Mouse (Mus musculus) Patski (cell line): ENCODE measurements around the gene H2afv. TPM values are rescaled to one million over a fixed set of nuclear protein-coding genes. Genes with fewer than 3 reads are reported as not detected.
A peak's percentile ranks its signal among the peaks of the same experiment; 100 is the strongest.

Experiments used
- ATAC-seq: fragments of 100-300 bp; one replicate; pipeline ENCODE4 v1.8.0; 2021
- CTCF ChIA-PET: fragments of 350-600 bp; sonication (Branson Sonifier 250); formaldehyde crosslinking; loops from one replicate; lab custom pipeline; 2022; ENCODE audit warnings: inconsistent platforms; lab: Charles Lee
- POLR2A ChIA-PET: fragments of 350-600 bp; sonication (Branson Sonifier 250); formaldehyde crosslinking; loops from one replicate; lab custom pipeline; 2022; ENCODE audit warnings: antibody characterized with exemption, inconsistent platforms; lab: Charles Lee
- DNase-seq: peaks from one replicate; pipeline ENCODE4 v3.0.0-alpha.2; 2011; ENCODE audit warnings: low read depth, low spot score
- H3K27me3 ChIP-seq: fragments of 371-371 bp; one replicate; pipeline ENCODE4 v1.5.1; 2021
- CTCF ChIP-seq: fragments of 100-300 bp; IDR thresholded peaks from one replicate; pipeline ENCODE4 v1.5.1; 2021
- in situ Hi-C: fragments of 300-500 bp; cut with MboI; formaldehyde crosslinking; loops from 3 replicates; pipeline ENCODE4 v1.11.1; 2018; ENCODE audit warnings: low pct_unique_long_range_greater_than_20kb, mixed read lengths
- polyA plus RNA-seq: library from polyadenylated mRNA; unstranded; gene quantifications from one replicate; pipeline ENCODE4 v1.2.3, GENCODE M21; 2021

The H2afv gene
- polyA plus RNA-seq, 1 experiment from 2014 or later: 147 TPM

- in situ Hi-C loops: no loop called here
- POLR2A ChIA-PET: no interaction called here
- TF ChIP-seq CTCF: no peak
- DNase-seq (no peak), ATAC-seq (no peak)
- CTCF ChIA-PET: interaction anchor here (3.7 kb wide), 1 partner anchor 9 kb away, joined by 32 read pairs; no protein-coding TSS in a partner anchor
- H3K27me3 ChIP-seq: no peaks in the 10 kb centered on the region
These were observed 34.1 kb downstream of the H2afv start for GRCm38 (mm10) chr11:6410050-6410602.

GRCm38 (mm10) chr11:6407162-6407621, 37.1 kb downstream of the H2afv start:
- ChIA-PET POLR2A (interaction anchor here (1.7 kb wide), 1 partner anchor 8 kb away, joined by 4 read pairs; the partner anchor contains the start of gene Ppia), CTCF (no interaction called here)
- in situ Hi-C loops: no loop called here
- no peak for TF ChIP-seq CTCF
- ATAC-seq (no peak), DNase-seq (no peak)
- no peaks in the 10 kb centered on the region for H3K27me3 ChIP-seq

DNA sequence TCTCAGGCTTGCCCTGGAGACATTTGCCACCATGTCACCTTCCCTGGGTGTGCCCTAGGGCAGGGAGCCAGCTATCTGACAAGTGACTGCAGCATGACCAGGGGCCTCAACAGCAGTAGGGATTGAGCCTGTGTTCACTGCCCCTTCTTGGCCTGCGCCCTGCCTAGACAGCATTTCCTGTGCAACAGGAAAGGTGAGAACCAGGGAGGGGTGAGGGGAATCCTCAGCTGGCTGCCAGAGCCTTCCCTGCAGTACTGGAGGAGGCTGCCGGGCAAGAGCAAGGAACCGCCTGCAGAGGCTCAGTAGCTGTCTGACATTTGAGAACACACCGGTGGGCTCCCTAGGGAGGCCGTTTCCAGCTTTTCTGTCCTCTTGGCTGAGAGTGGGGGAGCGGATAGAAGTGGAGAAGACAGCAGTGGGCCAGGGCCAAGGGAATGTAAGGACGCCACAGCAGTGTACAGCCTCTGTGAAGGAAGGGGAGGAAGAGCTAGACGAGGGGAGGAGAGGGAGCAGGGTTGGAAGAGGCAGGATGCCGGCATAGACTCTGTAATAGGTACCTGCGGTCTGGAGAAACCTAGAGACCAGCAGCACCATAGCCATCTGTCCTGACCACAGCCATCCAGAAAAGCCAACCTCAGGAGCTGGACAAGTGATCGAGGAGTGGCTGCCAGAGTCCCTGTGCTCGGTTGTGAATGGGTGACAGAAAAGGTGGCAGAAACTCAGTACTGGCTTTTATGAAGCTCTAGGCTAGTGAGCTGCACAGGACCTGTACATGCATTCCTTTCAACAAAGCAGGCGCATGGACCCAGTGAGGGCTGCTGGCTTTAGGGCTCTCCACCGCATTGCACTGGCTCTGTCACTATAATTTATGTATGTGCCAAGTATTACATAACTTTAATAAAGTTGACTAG, 37.7 kb downstream of the H2afv start:
- TF ChIP-seq CTCF: no peak
- no peak for DNase-seq
- ChIA-PET POLR2A (interaction anchor here (1.1 to 1.7 kb wide), 2 partner anchors 8 to 10 kb away, joined by 3 to 4 read pairs; partner anchors contain the start of gene Ppia), CTCF (interaction anchor here (2.0 kb wide), 1 partner anchor 8 kb away, joined by 6 read pairs; the partner anchor contains the start of gene Ppia)
- in situ Hi-C loops: no loop called here
- no peaks in the 10 kb centered on the region for H3K27me3 ChIP-seq
- ATAC-seq: no peak

DNA sequence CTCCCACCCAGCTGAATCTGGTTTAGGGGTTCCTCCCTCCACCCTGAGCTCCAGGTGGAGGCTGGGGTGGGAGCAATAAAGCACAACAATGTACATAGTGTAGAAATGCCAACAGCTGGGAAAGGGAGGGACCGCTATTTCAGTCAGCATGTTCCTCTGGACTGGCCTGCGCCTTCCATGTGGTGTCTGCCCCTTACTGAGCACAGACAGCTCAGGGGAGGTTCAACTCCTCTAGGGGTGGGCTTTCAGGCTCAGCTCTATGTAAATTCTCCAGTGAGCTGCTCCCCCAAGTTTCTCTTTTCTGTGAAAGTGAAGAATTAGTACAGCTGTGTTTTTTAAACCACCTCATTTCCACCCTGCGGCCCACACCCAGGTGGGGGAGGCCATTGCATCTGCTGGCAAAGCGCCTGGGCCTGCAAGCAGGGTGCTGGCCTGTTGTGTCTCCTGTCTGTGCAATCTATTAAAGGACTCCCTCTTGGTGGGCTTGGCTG, 38.6 kb downstream of the H2afv start:
- in situ Hi-C loops: no loop called here
- H3K27me3 ChIP-seq: no peaks in the 10 kb centered on the region
- no peak for ATAC-seq
- ChIA-PET CTCF (interaction anchor here (2.0 kb wide), 1 partner anchor 9 kb away, joined by 6 read pairs; the partner anchor contains the start of gene Ppia), POLR2A (interaction anchor here (1.1 to 1.7 kb wide), 2 partner anchors 9 kb away, joined by 3 to 4 read pairs; partner anchors contain the start of gene Ppia)
- no peak for TF ChIP-seq CTCF
- no peak for DNase-seq

DNA sequence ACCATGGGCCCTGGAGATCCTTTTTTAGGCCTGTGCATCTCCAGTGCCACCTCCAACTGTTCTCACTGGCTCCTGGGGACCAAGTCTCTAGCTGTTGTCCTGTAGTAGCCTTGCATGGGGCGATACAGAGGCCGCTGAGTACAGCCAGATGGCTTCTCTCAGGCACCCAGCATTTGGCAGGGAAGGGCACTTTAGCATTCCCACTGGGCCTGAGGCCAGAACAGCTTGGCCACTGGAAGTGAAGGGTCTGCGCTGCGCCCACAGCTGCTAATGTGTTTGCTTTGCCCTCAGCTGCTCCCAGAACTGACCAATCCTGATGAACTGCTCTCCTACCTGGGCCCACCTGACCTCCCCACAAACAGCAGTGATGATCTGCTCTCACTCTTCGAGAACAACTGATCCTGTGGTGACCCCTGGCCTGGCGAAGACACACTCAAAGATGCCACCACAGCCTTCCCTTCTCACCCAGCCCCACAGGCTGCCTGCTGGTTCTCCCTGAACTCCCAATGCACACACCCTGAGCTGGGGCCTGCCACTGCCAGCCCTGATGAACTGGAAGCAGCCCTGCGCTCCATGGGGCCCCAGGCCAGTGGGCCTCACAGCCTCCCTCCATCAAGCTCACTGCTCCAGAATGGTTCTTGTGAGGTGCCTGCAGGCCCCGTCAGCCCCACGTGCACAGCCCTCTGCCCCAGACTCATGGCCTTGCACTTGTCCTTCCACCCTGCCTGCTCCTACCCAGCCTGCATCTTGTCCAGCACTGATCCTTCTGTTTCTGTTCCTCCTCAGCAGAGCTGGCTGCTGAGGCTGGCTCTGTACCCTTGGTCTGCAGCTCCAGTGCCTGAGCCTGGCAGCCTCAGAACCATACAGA, 39.3 kb downstream of the H2afv start:
- no peak for DNase-seq
- ChIA-PET POLR2A (no interaction called here), CTCF (interaction anchor here (2.0 kb wide), 1 partner anchor 10 kb away, joined by 6 read pairs; the partner anchor contains the start of gene Ppia)
- no peaks in the 10 kb centered on the region for H3K27me3 ChIP-seq
- no peak for TF ChIP-seq CTCF
- in situ Hi-C loops: no loop called here
- no peak for ATAC-seq

DNA sequence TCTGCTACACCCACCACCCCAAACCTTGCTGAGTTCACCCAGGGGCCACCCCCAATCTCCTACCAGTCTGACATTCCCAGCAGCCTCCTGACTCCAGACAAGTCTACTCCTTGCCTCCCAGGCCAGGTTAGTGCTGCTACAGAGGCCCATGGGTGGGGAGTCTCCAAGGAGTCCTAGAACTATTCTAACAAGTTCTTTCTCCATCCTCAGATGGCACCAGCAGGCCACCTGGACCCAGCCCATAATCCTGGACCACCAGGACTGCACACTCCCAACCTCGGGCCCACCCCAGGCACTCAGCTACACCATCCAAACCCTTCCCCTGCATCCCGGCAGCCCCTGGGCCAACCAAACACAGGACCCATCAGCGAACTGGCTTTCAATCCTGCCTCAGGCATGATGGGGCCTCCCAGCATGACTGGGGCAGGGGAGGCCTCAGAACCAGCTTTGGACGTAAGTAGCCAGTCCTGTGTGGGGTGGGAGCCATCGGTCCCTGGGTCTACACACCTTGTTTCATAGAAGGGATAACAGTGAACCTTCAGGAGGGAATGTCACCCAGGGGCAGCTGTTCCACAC, 40.3 kb downstream of the H2afv start:
- in situ Hi-C loops: no loop called here
- ChIA-PET POLR2A (no interaction called here), CTCF (no interaction called here)
- no peak for TF ChIP-seq CTCF
- no peaks in the 10 kb centered on the region for H3K27me3 ChIP-seq
- ATAC-seq: no peak
- DNase-seq: no peak

DNA sequence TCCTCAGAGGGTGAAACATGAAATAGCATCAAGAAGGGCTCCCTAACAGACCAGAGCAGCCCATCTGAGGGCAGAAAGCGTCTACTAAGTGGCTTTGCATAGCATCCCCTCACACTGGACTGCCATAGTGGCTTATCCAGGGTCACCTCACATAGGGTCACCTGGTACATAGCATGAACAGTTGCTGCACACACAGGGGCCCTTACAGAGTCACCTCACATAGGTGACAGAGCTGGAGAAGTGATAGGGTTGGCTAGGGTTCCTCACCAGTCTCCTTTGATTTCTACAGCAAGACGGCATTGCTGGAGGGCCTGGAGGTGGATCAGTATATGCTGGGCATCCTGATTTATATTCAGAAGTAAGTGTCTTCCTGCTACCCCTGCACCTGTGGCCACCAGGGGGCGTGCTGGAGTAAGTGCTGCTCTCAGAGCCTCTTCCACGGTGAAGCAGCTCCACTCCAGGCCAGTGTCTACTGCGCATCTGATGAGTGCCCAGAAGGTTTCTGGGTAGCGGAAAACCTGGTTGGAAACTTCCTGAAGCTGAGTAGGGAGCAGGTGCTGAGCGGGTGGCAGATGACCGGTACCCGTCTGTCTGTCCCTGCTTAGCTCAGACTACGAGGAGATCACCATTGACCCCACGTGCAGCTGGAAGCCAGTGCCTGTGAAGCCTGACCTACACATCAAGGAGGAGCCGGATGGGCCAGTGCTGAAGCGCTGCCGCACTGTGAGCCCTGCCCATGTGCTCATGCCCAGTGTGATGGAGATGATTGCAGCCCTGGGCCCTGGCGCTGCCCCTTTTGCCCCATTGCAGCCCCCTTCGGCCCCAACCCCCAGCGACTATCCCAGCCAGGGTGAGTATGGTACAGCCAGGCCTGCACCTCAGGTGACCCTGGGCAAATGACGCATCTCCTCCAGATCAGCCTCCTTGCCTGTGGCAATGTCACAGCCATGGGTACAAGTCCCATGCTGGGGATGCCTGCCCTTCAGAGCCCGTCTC, 41.4 kb downstream of the H2afv start:
- DNase-seq (no peak), ATAC-seq (peak; percentile 61)
- in situ Hi-C loops: no loop called here
- no peak for TF ChIP-seq CTCF
- no peaks in the 10 kb centered on the region for H3K27me3 ChIP-seq
- POLR2A ChIA-PET: interaction anchor here (0.5 to 2.7 kb wide), 2 partner anchors 9 to 851 kb away, joined by 3 to 8 read pairs; no protein-coding TSS in a partner anchor
- CTCF ChIA-PET: interaction anchor here (0.6 to 3.8 kb wide), 4 partner anchors 8 to 21 kb away, joined by 4 to 32 read pairs (median 4); no protein-coding TSS in a partner anchor

- no peak for ATAC-seq
- no peak for TF ChIP-seq CTCF
- in situ Hi-C loops: no loop called here
These were observed 46.1 kb downstream of the H2afv start for GRCm38 (mm10) chr11:6398141-6398540.

More at GRCm38 (mm10) chr11:6398141-6398540, 46.1 kb downstream of the H2afv start:
- POLR2A ChIA-PET: interaction anchor here (1.1 kb wide), 1 partner anchor 10 kb away, joined by 10 read pairs; no protein-coding TSS in a partner anchor
- no peak for DNase-seq
- no peaks in the 10 kb centered on the region for H3K27me3 ChIP-seq
- CTCF ChIA-PET: no interaction called here
